Mouse (Mus musculus) G1E (cell line): Measurements from ENCODE around the gene Crocc2. TPM values are rescaled to one million over a fixed set of nuclear protein-coding genes. Genes with fewer than 3 reads are reported as not detected.

Experiments used
- ATAC-seq: 2 replicates; pipeline ENCODE4 v1.8.0; 2016; ENCODE audit warnings: mild to moderate bottlenecking; ENCODE audit not compliant: insufficient number of reproducible peaks, poor library complexity, low FRiP score, severe bottlenecking; ENCODE audit errors: extremely low read depth
- DNase-seq: peaks from one replicate; pipeline ENCODE4 v3.0.0; 2012; ENCODE audit warnings: low spot score
- H3K27me3 ChIP-seq: 2 replicates; pipeline ENCODE4 v1.6.1; 2012; ENCODE audit warnings: mild to moderate bottlenecking, low read length, inconsistent platforms; ENCODE audit not compliant: insufficient read depth
- H3K36me3 ChIP-seq: replicated peaks from 2 replicates; pipeline ENCODE3; 2012; ENCODE audit warnings: mild to moderate bottlenecking, inconsistent platforms
- H3K4me1 ChIP-seq: 2 replicates; pipeline ENCODE4 v1.6.1; 2012; ENCODE audit warnings: low read depth, low read length, inconsistent platforms, mixed read lengths; ENCODE audit not compliant: insufficient read depth
- H3K4me3 ChIP-seq: 2 replicates; pipeline ENCODE4 v1.5.1; 2012; ENCODE audit warnings: low read depth, mild to moderate bottlenecking, inconsistent platforms, low read length, moderate library complexity, mixed read lengths
- H3K9me3 ChIP-seq: replicated peaks from 2 replicates; pipeline ENCODE4 v1.6.1; 2012; ENCODE audit warnings: inconsistent platforms
- CTCF ChIP-seq: IDR thresholded peaks from 2 replicates; pipeline ENCODE4 v1.5.1; 2012; ENCODE audit warnings: low read depth, low read length, inconsistent platforms, mixed read lengths
- GATA1 ChIP-seq: IDR thresholded peaks from 2 replicates; pipeline ENCODE4 v1.6.1; 2012; ENCODE audit warnings: borderline replicate concordance, low read length, inconsistent platforms, mixed read lengths
- GATA2 ChIP-seq: IDR thresholded peaks from 2 replicates; pipeline ENCODE4 v1.6.1; 2012; ENCODE audit warnings: low read depth, low read length, inconsistent platforms, borderline replicate concordance
- POLR2AphosphoS5 ChIP-seq: IDR thresholded peaks from 2 replicates; pipeline ENCODE4 v1.6.1; 2012; ENCODE audit warnings: low read depth, low read length, inconsistent platforms; ENCODE audit not compliant: insufficient replicate concordance
- TAL1 ChIP-seq: conservative IDR thresholded peaks from 2 replicates; pipeline ENCODE4 v1.6.1; 2012; ENCODE audit warnings: low read depth, low read length, inconsistent platforms, mixed read lengths
- polyA plus RNA-seq: library from polyadenylated mRNA; stranded (reverse); fragments of >175 nt; gene quantifications from 2 replicates; pipeline ENCODE4 v1.2.3, GENCODE M21; 2012
- total RNA-seq, 2 experiments: library from RNA; stranded (forward) in 1 of 2; stranded (reverse) in 1 of 2; fragments of 200-1000 nt in 1 of 2; fragments of >200 nt in 1 of 2; fragmentation: Nextera tagmentation in 1 of 2; gene quantifications; 2 replicates each; pipeline ENCODE4 v1.2.3; 2014 to 2017

Gene Crocc2
- total and polyA plus RNA-seq, 3 experiments = 0.11 TPM; not detected in 2

GRCm38 (mm10) chr1:93211019-93211418 lies 42.5 kb downstream of the Crocc2 start:
- H3K36me3 ChIP-seq = no peaks in the 10 kb centered on the region
- H3K4me3 ChIP-seq = no peak overlapping the region
- ATAC-seq (no peak), DNase-seq (no peak)
- H3K4me1 ChIP-seq = peaks cover 3% of the 10 kb centered on the region; the same call in 1 of the 2 replicates
- TF ChIP-seq GATA1 = no peak
- no peak for TF ChIP-seq CTCF
- TF ChIP-seq POLR2AphosphoS5 = no peak
- no peak for TF ChIP-seq GATA2
- TF ChIP-seq TAL1 = no peak
- H3K27me3 ChIP-seq = peaks cover 3% of the 10 kb centered on the region; the same call in 1 of the 2 replicates
- H3K9me3 ChIP-seq = no peaks in the 10 kb centered on the region

- Histone ChIP-seq H3K27me3 (peaks cover 3% of the 10 kb centered on the region; the same call in 1 of the 2 replicates), H3K4me3 (no peak overlapping the region)
Measured at GRCm38 (mm10) chr1:93211549-93212220, 43.2 kb downstream of the Crocc2 start.

GRCm38 (mm10) chr1:93212441-93212840 lies 43.9 kb downstream of the Crocc2 start:
- DNase-seq (no peak), ATAC-seq (no peak)
- Histone ChIP-seq H3K4me3 (no peak overlapping the region), H3K9me3 (no peaks in the 10 kb centered on the region), H3K4me1 (peaks cover 3% of the 10 kb centered on the region; the same call in 1 of the 2 replicates), H3K36me3 (no peaks in the 10 kb centered on the region), H3K27me3 (peaks cover 3% of the 10 kb centered on the region; the same call in 1 of the 2 replicates)
- TF ChIP-seq POLR2AphosphoS5 = no peak
- TF ChIP-seq TAL1 = no peak
- no peak for TF ChIP-seq GATA2
- TF ChIP-seq GATA1 = no peak
- no peak for TF ChIP-seq CTCF

More at GRCm38 (mm10) chr1:93211549-93212220, 43.2 kb downstream of the Crocc2 start:
- TF ChIP-seq CTCF (no peak), POLR2AphosphoS5 (no peak), GATA1 (no peak), TAL1 (no peak), GATA2 (no peak)
- no peak for DNase-seq
- H3K4me1 ChIP-seq = peaks cover 3% of the 10 kb centered on the region; the same call in 1 of the 2 replicates
- H3K9me3 ChIP-seq = no peaks in the 10 kb centered on the region
- H3K36me3 ChIP-seq = no peaks in the 10 kb centered on the region
- no peak for ATAC-seq

- Histone ChIP-seq H3K27me3 (peaks cover 8% of the 10 kb centered on the region; the same call in 1 of the 2 replicates), H3K4me3 (no peak overlapping the region), H3K36me3 (no peaks in the 10 kb centered on the region), H3K4me1 (peaks cover 3% of the 10 kb centered on the region; the same call in 1 of the 2 replicates), H3K9me3 (no peaks in the 10 kb centered on the region)
- TF ChIP-seq GATA2 = no peak
- no peak for TF ChIP-seq POLR2AphosphoS5
- no peak for TF ChIP-seq GATA1
- no peak for TF ChIP-seq TAL1
- TF ChIP-seq CTCF = no peak
- no peak for DNase-seq
- no peak for ATAC-seq
Measured at GRCm38 (mm10) chr1:93214612-93215011, 46.1 kb downstream of the Crocc2 start.

GRCm38 (mm10) chr1:93216839-93217497 lies 48.4 kb downstream of the Crocc2 start:
- H3K4me3 ChIP-seq = no peak overlapping the region
- TF ChIP-seq GATA2 (no peak), GATA1 (no peak), CTCF (no peak), POLR2AphosphoS5 (no peak), TAL1 (no peak)
- H3K9me3 ChIP-seq = no peaks in the 10 kb centered on the region
- DNase-seq (no peak), ATAC-seq (no peak)
- H3K36me3 ChIP-seq = no peaks in the 10 kb centered on the region
- H3K4me1 ChIP-seq = peaks cover 3% of the 10 kb centered on the region; the same call in 1 of the 2 replicates
- H3K27me3 ChIP-seq = peaks cover 8% of the 10 kb centered on the region; the same call in 1 of the 2 replicates

GRCm38 (mm10) chr1:93217530-93217929 lies 49.0 kb downstream of the Crocc2 start:
- no peak for ATAC-seq
- no peak for TF ChIP-seq CTCF
- H3K4me3 ChIP-seq = no peak overlapping the region
- no peaks in the 10 kb centered on the region for H3K9me3 ChIP-seq
- no peaks in the 10 kb centered on the region for H3K36me3 ChIP-seq
- peaks cover 8% of the 10 kb centered on the region; the same call in 1 of the 2 replicates for H3K27me3 ChIP-seq
- no peak for DNase-seq
- peaks cover 2% of the 10 kb centered on the region; the same call in 1 of the 2 replicates for H3K4me1 ChIP-seq
